Mouse (Mus musculus) lung, postnatal 0 days (tissue): ENCODE measurements around the gene Kcnd3.

ENCODE experiments used
- CTCF ChIP-seq: IDR thresholded peaks from 2 replicates; pipeline ENCODE4 v1.5.1; 2016; ENCODE audit warnings: antibody characterized with exemption, mild to moderate bottlenecking
- EP300 ChIP-seq: IDR thresholded peaks from 2 replicates; pipeline ENCODE4 v1.6.1; 2016; ENCODE audit warnings: antibody characterized with exemption, mild to moderate bottlenecking, control low read depth

DNA sequence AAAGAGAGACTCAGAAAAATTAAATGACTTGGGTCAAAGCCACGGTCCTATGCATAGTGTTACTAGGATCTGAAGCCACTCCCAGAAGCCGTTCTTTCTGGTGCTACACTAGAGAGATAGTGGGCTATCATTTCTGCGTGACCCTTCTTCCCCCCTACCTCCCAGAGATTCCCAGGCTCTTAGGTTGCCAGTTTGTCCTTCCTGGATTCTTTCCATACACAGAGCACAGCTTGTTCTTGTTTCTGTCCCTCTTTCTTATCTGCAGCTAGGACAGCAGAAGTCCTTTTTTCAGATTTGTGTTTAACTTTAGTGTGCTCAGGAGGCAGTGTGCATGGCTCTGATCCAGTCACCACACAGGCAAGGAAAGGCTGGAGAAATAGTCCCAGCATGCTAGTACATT is 52.1 kb downstream of the Kcnd3 start:
- TF ChIP-seq CTCF (no peak), EP300 (no peak)
